Mouse (Mus musculus): Measurements from ENCODE around the gene Ccdc155.

The Ccdc155 gene

GRCm38 (mm10) chr7:45224826-45225225 is 20.1 kb upstream of the Ccdc155 start:
- DNase-seq: no peak

- DNase-seq: no peak
These were observed 17.0 kb upstream of the Ccdc155 start for GRCm38 (mm10) chr7:45221680-45222079.

- DNase-seq: no peak
These were observed 11.9 kb upstream of the Ccdc155 start for GRCm38 (mm10) chr7:45216442-45217183.

- no peak for DNase-seq
These were observed 11.2 kb upstream of the Ccdc155 start, which contains the start of gene Tead2 for GRCm38 (mm10) chr7:45215673-45216441. Gene Tead2 (plus strand): TSS chr7:45215753.

- DNase-seq: no peak
These were observed 9.0 kb upstream of the Ccdc155 start for GRCm38 (mm10) chr7:45213708-45214107.

GRCm38 (mm10) chr7:45212356-45212755 is 7.7 kb upstream of the Ccdc155 start:
- no peak for DNase-seq

- no peak for DNase-seq
These were observed 7.2 kb upstream of the Ccdc155 start, which contains the start of gene Dkkl1 for GRCm38 (mm10) chr7:45211851-45212251. Gene Dkkl1 (minus strand): TSS chr7:45212147.

- no peak for DNase-seq
These were observed 6.4 kb upstream of the Ccdc155 start for GRCm38 (mm10) chr7:45211070-45211469.

- no peak for DNase-seq
These were observed 3.6 kb upstream of the Ccdc155 start for GRCm38 (mm10) chr7:45208260-45208659.

- DNase-seq: no peak
These were observed 2.0 kb downstream of the Ccdc155 start for GRCm38 (mm10) chr7:45202654-45203053.

GRCm38 (mm10) chr7:45198961-45199360 is 5.7 kb downstream of the Ccdc155 start:
- DNase-seq: peak; percentile 30

GRCm38 (mm10) chr7:45198435-45198834 is 6.3 kb downstream of the Ccdc155 start:
- peak; percentile 88 for DNase-seq

- DNase-seq: peak; percentile 24
These were observed 7.7 kb downstream of the Ccdc155 start for GRCm38 (mm10) chr7:45196994-45197393.

- peak; percentile 29 for DNase-seq
These were observed 8.5 kb downstream of the Ccdc155 start for GRCm38 (mm10) chr7:45196176-45196535.

- DNase-seq: peak; percentile 59
These were observed 9.1 kb downstream of the Ccdc155 start for GRCm38 (mm10) chr7:45195341-45196175.

- DNase-seq: peak; percentile 61
These were observed 10.6 kb downstream of the Ccdc155 start for GRCm38 (mm10) chr7:45193871-45194785.

GRCm38 (mm10) chr7:45193406-45193805 is 11.3 kb downstream of the Ccdc155 start:
- peak; percentile 61 for DNase-seq

GRCm38 (mm10) chr7:45192585-45193310 is 11.9 kb downstream of the Ccdc155 start:
- peak; percentile 43 for DNase-seq

GRCm38 (mm10) chr7:45191803-45192363 is 12.8 kb downstream of the Ccdc155 start:
- DNase-seq: peak; percentile 81

- DNase-seq: no peak
These were observed 13.5 kb downstream of the Ccdc155 start for GRCm38 (mm10) chr7:45191161-45191560.

GRCm38 (mm10) chr7:45190186-45190585 is 14.5 kb downstream of the Ccdc155 start:
- DNase-seq: no peak

Measured in cerebellum, adult 11 months (tissue).